Mouse (Mus musculus) gastrocnemius, postnatal 4 days (tissue): ENCODE measurements around the gene Pth2. TPM values are rescaled to one million over a fixed set of nuclear protein-coding genes. Genes with fewer than 3 reads are reported as not detected.
A peak's percentile ranks its signal among the peaks of the same experiment; 100 is the strongest.
"Not testable (repeated sequence)": the region's sequence is repeated elsewhere in the genome, so short reads cannot be mapped to it uniquely, and the experiment has no call there.

Experiments
- DNase-seq, 2 experiments: peaks; one replicate each; pipeline ENCODE4 v3.0.0; 2021 to 2022; ENCODE audit warnings: low spot score in 2 of 2, mixed read lengths in 2 of 2
- total RNA-seq, 2 experiments: library from RNA; stranded (reverse); gene quantifications; 2 replicates each; pipeline ENCODE4 v1.2.3; 2021

Gene Pth2
- total RNA-seq, 2 experiments from 2014 or later: not detected

DNA sequence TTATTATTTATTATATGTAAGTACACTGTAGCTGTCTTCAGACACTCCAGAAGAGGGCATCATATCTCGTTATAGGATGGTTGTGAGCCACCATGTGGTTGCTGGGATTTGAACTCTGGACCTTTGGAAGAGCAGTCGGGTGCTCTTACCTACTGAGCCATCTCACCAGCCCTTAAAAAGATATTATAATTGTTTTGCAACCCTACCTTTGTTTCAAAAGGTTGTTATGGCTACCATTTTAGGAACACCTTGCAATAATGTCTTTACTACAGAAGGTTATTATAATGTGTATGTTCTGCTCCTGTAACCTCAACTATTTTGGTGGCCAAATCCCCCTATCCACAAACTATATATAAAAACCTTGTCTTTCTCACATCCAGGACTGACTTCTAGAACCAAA lies 27.7 kb upstream of the Pth2 start:
- not testable (repeated sequence) for DNase-seq

DNA sequence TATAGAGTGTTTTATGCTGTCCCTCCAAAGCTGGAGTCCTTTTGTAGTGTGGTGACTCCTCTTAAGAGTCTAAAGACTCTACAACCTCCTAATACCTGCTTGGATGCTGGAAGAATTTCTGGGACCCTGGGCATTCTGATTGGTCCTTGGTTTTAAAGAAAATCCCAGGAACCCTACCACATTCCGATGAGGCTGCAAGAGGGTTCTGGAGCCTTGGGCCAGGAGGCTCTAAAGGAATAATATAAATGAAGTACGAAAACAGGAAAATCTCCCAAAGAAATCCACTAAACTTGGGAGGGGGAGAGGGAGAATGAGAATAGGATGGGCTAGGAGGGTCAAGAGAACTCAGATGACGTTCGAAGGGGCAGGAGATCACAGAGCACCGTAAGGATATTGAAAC lies 27.2 kb upstream of the Pth2 start:
- DNase-seq: no peak

DNA sequence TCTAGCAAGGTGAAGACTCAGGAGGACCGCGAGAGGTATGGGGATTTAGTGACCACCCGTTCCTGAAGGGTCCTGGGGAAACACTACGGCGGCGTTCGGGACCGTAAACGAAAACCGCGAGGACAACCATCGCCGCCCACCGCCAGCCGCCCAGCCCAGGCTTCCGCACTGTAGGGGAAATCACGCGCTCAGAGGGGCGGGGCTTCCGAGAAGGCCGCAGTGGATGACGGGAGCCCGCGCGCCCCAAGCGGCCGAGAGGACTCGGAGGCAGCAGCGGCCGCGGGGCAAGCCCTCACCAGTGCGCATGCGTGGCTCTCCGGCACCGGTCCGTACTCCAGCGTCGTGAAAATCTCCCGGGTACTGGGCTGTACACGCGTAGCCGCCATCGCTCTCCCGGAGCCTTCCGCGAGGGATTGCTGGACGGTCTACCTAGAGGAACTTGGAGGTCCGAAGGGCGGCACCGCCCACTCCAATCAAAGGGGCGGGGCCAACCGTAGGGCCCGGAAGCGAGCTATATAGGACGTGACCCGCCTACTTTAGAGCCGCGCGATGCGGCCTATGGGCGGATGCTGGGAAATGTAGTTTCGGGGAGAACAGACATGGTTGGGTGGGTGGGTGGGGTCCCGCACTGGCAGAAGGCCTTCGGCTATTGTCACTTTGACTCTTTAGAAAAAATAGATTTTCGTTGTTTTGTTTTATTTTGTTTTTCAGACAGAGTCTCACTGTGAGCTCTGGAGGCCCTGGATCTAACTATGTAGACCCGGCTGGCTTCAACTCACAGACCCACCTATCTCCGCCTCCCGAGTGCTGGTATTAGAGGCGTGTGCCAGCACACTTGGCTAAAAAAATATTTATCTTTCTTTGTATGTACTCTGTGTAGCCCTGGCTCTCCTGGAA lies 26.5 kb upstream of the Pth2 start, which contains the start of the genes Pih1d1 and Aldh16a1:
Pih1d1 (plus strand) TSS at position 208 of the 897 bp plus-strand sequence.
Aldh16a1 (minus strand) TSS at position 489 of the 897 bp plus-strand sequence.
- DNase-seq: peak; percentile 94 to 98

DNA sequence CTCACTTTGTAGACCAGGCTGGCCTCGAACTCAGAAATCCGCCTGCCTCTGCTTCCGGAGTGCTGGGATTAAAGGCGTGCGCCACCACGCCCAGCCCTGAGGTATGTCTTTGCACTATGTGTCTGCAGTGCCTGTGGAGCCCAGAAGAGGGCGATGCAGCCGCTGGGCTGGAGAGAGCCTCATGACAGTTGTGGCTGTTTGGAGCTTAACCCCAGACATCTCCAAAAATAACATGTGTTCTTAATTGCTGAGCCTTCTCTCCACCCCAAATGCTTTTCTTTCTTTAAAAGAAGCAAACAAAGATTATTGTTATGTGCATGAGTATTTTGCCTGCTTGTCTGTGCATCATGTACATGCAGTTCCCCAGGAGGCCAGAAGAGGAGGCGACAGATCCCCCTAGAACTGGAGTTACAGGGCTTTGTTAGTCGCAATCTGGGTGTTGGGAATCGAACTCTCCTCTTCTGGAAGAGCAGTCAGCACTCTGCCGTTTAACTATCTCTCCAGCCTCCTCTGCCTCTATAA lies 25.7 kb upstream of the Pth2 start:
- DNase-seq: peak in 1 of 2 experiments; percentile 74

DNA sequence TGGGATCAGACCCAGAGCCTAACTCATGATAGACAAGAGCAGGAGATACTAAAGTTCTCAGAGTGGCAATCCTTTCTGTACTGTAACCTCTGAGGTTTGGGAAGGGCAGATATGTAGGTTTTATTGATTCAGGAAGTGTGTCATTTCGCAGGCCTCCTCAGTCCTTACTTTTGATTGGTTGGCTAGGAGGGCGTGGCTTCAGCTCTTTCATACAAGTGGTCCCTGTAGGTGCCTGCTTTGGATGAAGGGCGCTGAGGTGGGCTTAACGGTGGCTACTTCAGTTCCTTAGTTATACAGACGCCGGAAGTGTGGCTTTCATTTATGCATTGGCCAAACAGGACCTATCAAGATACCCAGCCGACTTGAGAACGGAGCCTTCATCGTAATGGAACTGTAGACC lies 25.2 kb upstream of the Pth2 start:
- no peak for DNase-seq

DNA sequence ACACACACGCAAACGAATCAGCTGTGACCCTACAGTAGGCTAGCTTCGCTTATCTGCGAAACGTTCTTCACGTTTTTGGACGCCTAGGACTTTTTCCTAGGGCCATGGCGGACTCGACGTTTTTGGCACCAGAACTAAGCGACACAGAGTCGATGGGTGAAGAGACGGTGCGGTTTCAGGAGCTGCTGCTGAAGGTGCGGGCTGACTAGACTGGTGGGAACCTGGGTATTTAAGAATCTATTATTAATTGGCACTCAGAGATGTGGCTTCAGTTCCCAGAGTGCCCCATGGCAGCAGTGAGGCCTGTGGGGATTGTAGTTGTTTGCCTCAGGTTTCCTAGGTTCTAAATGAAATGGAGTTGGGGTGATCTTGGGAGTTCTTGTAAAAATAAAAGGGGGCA lies 24.6 kb upstream of the Pth2 start:
- DNase-seq: no peak

DNA sequence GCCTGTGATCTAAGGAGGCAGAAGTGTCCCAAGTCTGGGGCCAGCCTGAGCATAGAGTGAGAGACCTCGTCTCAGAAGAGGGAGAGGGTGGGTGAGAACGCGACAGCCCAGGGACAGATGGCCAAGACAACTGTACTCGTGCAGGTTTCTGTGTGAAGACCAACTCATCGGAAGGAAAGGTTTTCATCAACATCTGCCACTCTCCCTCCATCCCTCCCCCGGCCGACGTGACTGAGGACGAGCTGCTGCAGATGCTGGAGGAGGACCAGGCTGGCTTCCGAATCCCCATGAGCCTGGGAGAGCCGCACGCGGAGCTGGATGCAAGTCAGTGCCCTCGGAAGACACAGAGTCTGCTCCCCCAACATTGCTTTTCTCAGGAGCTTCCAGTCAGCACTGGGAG lies 23.3 kb upstream of the Pth2 start:
- no peak for DNase-seq

DNA sequence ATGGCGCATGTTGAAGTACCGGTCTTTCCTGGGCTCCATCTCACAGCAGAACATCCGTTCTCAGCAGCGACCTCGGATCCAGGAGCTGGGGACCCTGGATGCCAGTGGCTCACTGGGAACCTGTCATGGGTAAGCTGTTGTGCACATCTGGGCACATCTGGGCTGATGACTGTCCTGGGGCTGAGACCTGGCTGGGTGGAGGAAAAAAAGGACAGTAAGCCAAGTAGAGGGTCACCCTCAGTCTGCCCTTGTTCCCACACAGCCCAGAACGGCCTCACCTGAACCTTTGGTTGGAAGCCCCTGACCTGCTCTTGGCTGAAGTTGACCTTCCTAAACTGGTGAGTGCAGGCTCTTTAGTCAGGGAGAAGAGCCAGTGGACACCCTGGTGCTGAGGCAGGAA lies 21.8 kb upstream of the Pth2 start:
- DNase-seq: no peak

DNA sequence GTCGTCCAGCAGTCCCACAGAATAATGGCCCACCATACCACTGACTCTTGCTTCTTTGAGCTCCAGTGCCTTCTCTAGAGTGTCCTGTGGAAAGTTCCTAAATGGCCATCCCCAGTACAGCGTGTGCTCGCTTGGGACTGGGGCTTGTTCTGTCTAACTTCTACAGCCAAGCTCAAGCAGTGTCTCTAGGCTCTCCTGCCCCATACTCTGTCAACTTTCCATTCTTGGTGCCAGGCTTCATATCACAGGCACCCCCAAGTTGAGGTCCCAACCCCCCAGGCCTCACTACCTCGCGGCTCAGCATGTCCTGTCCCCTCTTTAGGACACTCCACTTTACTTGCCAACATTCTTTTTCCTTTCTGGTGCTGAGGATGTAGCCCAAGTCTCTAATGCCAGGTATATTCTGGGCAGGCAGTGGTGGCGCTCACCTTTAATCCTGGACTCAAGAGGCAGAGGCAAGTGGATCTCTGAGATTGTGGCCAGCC lies 20.4 kb upstream of the Pth2 start:
- no peak for DNase-seq

DNA sequence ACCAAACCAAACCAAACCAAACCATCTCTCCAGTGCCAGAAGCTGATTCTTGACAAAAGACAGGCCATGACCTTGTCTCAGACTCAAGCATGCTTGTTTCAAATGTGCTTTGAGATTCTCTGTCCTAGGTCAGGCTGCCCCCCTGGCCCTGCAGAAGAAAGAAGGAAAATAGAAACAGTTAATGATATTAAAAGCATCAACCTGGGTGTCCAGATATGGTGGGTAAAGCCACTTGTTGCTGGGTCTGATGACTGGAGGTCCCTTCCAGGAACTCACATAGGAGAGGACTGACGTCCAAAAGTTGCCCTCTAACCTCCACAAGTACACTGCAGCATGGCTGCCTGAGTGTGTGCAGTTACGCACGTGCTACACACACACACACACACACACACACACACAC lies 19.9 kb upstream of the Pth2 start:
- DNase-seq: no peak

DNA sequence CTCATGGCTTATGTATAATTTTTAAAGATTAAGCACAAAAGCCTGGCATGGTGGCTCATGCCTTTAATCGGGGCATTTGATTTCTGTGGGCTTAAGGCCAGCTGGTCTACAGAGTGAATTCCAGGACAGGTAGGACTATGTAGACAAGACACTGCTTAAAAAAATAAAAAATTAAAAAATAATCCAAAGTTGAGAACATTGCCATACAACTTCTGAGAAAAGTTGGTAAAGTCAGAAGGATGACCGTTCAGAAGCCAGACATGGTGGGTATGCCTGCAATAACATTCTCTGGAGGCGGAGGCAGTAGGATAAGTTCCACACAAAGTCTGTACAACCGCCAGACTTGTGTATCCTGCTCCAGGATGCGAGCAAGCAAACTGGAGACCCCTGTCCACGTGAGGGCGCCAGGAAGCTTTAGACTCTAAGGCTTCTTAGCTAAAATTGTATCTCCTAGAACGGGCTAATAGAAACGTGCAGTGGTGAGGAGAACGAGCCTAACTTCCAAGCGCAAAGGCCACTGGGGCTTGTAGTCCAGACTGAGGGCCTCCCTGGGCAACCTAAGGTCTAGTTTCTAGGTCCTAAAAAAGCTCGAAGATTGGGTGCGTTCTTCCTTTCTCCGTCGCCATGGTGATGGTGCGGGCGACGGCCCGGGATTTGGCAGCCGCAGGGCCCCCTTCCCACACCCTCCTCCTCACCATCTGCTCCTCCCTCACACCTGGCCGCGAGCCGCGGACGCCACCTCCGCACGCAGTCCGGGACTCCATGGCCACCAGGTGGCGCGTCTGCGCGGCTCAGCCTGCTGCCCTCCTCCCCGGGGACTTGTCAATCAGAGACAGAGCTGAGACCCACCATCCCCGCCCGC lies 19.0 kb upstream of the Pth2 start:
- DNase-seq: peak; percentile 75 to 85

DNA sequence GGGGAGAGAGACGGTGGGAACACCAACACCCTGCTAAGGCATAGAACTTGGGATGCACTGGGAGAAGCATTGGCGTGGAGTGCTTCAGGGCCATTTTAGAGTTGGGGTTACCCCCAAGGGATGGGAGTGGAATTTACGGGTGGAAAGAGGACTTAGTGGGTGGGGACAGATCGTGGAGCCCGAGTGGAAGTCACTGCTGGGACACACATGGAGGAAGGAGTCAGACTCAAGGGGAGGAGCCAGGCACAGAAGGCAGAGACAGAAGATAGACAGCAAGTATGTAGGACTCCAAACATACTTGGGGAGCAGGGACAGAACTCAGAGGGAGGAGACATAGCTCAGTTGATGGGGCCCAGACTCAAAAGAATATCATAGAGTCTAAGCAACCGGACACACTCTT lies 18.2 kb upstream of the Pth2 start:
- no peak for DNase-seq

DNA sequence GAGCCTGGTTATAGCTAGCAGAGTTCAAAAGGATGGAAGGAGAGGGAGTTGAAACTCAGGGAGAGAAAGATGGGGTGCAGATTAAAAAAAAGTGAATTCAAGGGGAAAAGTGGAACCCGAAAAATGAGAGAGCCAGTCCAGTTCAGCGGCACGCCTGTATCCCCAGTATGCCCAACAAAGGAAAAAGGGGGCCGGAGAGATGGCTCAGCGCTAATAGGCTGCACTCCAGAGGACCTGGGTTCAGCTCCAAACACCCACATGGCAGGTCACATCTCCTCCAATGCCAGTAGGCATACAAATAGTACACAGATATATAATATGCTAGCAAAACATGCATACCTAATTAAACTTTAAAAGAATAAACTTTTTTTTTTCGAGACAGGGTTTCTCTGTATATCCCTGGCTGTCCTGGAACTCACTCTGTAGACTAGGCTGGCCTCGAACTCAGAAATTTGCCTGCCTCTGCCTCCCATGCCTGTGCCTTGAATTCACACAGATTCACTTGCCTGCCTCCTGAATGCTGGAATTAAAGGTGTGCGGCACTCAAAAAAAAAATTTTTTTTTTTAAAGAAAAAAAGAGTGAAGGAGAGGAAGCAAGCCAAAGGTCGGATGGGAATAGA lies 17.7 kb upstream of the Pth2 start:
- DNase-seq: no peak

DNA sequence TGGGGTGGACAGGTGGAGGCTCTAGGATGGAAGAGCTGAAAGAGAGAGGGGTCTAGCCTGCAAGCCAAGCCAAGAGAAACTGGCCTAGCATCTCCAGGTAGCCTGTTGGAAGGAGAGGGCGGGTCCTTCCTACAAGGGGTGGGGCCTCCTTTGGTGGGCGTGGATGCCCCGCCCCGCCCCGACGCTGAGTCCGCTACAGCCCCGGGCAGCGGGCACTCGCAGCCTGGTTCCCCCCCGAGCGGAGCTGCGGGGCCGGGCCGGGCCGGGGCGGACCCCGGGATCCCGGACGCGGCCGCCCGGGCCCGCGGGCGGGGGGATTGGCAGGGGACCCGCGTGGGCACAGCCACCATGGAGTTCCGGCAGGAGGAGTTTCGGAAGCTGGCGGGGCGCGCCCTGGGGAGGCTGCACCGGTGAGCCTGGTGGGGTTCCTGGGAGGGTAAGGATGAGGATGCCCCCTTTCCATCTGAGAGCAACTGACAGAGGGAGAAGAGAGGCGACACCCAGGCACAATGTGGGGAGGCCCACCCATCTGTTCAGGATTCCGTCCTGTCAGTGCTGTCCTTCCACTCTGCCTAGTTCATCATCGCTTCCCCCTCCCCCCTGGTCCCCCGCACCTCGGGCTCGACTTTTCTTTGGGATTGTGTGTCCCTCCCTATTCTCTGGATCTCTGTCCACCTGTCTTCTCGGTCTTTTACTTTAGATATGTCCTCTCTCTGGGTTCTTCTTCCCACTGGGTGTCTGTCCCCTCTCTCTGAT lies 16.9 kb upstream of the Pth2 start, which contains the start of gene Slc17a7:
Slc17a7 (plus strand) TSS at position 215 of the 756 bp plus-strand sequence.
- no peak for DNase-seq

DNA sequence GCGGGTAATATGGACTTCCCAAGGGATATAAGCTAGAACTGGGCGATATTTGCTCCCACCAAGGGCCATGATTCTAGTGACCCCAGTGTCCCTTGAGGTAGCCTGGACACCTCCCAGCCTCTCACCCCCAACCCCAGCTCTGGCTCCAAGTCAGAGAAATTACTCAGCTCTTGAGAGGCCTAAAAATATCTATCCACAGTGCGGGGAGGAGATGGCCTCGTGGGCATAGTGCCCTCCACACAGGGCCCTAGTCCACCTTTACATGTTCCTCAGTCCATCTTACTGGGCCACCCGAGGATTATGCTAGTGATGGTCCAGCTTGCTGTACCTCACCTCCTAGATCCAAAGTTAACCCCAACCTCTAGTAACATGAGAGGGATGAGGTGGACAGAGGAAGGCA lies 16.0 kb upstream of the Pth2 start:
- no peak for DNase-seq

DNA sequence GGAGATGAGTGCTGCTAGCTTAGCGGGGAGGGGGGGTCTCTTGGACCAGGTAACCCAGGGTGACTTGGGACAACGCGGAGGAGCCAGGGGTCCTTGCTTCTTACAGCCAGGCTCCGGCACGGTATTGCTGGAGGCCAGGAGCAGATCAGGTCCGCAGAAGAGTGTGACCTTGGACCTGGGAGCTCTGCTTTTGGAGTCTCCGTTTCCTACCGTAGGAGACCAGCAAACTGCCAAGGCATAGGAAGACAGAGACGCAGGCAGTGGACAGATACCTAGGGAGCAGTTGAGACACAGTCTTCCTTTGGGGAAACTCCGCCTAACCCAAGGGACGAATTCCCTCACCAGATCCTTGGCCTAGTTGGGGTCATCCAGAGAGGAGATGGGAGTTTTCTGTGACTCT lies 15.1 kb upstream of the Pth2 start:
- DNase-seq: no peak

DNA sequence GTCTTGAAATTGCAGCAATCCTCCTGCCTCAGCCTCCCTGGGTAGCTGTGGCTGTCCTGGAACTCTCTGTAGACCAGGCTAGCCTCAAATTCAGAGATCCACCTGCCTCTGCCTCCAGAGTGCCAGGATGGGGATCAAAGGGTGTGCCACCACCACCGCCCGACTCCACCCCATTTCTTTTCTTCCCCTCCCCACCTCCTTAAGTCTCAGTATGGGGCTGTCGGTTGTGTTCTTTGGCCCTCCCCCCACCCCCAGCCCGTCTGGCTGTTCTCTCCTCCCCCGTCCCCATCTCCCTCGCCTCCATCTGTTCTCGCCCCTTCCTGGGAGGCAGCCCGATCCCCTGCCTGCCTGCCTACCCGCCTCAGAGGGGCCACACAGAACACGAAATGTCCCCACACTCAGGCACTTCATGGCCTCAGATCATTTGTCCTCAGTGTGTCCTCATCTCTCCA lies 13.8 kb upstream of the Pth2 start:
- no peak for DNase-seq

DNA sequence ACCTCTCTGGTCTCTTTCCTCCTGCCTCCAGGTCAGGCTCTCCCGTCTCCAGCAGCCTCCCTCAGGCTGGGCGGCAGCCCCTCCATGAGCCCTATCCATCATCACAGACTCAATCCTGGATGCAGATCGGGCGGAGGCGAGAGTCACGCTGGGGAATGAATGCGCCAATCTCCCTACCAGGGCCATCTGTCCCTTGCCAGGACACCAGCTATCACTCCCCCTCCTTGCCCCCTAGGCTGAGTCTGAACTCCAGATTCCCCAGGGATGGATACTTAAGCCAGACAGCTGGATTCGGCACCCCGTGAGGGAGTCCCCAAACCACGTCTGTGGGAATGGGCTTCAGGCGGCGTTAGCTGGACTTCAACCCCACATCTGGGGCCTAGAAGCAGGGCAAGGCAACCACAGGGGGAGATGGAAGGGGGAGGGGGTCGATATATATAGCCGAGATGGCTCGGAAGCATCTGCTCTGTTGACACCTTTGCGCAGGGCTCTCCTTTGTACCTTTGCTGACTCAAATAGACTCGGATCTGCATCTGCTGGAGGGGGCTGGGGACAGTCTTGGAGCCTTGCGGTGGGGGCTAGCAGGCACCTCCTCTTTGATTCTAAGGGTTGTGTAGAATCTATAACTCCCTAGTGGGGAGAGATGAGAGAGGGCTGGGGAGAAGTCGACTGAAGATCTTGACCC lies 12.9 kb upstream of the Pth2 start:
- DNase-seq: no peak

DNA sequence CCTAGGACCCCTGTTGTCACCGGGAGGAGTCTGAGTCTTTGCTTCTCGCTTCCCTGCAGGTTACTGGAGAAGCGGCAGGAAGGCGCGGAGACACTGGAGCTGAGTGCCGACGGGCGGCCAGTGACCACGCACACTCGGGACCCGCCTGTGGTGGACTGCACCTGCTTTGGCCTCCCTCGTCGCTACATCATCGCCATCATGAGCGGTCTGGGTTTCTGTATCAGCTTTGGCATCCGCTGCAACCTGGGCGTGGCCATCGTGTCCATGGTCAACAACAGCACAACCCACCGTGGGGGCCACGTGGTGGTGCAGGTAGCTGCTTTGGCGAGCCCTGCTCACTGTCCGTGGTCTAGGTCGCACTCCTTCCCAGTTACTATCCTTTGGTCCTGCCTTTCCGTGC lies 12.1 kb upstream of the Pth2 start:
- no peak for DNase-seq

DNA sequence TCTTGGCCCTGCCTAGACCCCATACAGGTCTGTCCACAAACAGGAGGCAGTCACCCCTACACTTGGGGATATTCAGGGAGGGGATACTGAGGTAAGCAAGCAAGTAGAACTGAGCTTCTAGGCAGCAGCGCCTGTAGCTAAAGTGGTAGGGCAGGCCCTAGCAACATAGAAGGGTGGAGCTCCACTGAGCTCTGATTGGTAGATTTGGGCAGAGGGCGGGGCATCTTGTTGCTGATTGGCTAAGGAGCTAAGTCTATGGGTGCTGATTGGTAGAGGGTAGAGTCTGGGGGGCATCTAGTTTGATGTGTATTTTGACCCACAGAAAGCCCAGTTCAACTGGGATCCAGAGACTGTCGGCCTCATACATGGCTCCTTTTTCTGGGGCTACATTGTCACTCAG lies 11.3 kb upstream of the Pth2 start:
- DNase-seq: no peak
